Mouse (Mus musculus) ovary, postnatal 14 days (tissue): ENCODE data around the gene Fbxo17.

Source experiments
- DNase-seq: peaks from one replicate; pipeline ENCODE4 v3.0.0; 2022; ENCODE audit warnings: low spot score

Fbxo17 gene

DNA sequence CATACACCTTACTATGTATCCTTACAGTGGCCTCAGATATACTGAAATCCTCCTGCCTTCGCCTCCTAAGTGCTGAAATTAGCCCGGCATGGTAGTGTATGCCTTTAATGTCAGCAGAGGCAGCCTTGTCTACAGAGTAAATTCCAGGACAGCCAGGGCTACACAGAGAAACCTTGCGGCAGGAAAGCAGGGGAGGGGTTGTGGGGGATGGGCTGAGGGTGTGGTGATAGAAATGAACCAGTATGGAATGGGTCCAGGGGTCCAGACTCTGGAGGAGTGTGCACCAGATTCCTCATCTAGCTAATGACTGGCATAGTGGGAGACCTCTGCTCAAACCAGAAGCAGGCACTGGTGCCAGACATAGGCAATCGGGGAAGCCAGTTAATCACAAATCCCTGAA lies 2.6 kb downstream of the Fbxo17 start:
- no peak for DNase-seq

DNA sequence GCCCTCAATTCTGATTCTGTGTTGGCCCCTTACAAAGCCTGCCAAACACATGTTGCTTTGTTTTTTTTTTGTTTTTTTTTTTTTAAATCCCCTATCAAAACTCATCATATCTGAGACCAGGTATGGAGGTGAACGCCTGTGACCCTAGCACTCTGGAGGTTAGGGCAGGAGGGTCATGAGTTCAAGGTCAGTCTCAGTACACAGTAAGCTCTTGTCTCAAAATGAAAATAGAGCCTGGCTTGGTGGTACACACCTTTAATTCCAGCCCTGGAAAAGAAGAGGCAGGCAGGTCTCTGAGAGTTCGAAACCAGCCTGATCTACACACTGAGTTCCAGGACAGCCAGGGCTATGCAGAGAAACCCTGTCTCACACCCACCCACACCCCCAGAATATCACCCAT lies 3.0 kb downstream of the Fbxo17 start:
- no peak for DNase-seq

DNA sequence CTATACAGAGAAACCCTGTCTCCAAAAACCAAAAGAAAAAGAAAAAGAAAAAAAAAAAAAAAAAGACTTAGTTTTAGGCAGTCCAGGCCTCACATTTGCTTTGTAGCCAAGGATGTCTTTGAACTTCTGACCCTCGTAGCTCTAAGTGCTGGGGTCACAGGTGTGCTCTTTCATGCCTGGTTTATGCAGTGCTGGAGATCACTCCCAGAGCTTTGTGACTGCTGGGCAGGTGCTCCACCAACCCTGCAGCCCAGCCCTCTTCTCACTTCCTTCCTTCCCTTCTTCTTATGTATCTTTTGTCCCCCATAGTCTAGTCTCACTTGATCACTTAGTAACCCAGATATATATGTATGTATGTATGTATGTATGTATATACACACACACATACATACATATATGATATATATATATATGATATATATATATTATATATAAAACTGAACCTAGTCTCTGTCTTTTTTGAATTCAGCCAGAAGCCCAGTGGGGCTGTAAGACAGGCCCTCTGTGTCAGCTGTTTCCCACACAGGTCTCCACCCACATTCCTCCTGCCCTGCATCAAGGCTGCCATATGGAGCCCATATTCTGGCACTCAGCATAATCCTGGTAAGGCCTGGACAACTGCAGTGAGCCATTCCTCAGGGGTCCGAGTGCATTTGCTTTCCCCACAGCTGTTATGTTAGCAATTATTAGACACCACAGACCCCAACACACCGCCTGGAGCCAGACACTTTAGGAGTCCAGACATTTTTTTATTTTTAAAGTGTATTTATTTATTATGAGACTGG lies 4.3 kb downstream of the Fbxo17 start:
- no peak for DNase-seq

DNA sequence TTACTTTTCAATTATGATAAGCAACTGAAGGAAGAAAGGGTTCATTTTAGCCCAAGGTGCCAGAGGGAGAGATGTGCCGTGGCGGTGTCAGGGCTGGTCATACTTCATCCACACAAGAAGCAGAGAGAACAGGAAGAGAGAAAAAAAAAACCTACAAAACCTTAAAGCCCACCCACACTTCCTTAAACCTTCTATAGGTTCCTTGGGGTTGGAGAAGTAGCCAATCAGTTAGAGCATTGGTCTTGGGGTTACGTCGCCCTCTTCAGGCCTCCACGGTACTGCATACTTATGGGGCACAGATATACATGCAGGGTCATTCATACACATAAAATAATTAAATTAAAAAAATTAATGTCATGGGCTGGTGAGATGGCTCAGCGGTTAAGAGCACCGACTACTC lies 5.5 kb downstream of the Fbxo17 start:
- DNase-seq, result no peak

DNA sequence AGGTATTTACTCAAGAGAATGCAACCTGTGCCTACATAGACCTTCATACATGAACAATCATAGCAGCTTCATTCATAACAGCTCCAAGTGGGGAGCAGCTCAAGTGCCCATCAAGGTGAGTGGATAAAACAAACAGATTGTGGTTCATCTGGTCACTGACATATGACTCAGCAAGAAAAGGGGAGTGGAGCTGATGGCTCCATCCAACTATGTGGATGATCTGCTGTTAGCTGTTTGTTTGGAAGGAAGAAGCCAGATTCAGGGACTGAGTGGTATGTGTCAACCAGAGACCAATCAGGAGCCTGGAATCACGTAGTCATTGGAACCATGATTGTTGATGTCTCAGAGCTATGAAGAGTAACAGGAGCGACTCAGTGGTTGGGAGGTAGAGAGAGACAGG lies 8.0 kb downstream of the Fbxo17 start:
- no peak for DNase-seq

DNA sequence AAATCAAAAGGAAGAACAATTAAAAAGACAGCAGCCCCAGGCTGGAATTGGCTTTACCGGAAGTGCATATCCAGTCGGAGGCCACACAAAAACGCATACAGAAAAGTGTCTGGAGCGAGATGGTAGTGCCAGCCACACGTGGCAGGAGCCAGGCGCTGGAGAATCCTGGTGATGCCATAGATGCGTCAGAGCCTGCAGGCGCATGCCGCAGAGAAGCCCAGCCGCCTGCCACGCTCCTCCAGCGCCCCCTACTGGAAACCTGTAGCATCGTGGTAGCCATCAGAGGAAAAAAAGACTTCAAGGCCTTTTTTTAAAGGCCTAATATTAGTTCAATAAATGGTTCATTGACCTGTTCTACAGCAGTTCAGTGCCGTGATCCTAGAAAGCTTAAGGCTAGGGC lies 10.0 kb downstream of the Fbxo17 start:
- peak; percentile 64 for DNase-seq

DNA sequence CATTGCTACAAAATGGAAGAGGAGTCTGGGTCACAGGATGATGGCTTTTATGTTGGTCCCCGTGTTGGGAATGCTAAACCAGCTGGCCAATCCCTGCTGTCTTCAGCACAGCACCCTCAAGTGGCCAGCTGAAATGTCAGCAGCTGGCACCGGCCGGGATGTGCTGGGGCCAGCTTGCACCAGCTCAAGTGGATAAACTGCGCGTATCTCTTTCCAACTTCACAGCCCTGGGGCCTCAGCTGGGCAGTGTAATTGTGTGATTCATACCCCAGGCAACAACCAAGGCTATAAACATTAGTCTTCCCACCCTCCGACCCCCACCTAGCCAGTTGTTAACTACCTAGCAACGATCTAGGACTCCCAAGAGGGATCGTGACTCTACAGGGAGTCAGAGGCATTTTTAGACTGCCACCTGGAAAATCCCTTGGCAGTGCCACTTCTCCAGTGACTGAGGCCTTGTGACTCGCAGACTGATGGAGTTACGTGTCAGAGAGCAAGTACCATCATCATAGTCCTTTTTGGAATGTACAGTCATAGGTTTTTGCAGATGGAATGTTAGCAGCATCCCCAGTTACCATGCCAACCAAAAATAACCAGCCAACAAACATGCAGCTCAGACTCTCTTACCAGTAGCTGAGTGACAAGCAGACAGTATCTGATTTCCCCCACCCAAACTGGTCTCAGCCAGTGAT lies 11.2 kb downstream of the Fbxo17 start:
- no peak for DNase-seq

DNA sequence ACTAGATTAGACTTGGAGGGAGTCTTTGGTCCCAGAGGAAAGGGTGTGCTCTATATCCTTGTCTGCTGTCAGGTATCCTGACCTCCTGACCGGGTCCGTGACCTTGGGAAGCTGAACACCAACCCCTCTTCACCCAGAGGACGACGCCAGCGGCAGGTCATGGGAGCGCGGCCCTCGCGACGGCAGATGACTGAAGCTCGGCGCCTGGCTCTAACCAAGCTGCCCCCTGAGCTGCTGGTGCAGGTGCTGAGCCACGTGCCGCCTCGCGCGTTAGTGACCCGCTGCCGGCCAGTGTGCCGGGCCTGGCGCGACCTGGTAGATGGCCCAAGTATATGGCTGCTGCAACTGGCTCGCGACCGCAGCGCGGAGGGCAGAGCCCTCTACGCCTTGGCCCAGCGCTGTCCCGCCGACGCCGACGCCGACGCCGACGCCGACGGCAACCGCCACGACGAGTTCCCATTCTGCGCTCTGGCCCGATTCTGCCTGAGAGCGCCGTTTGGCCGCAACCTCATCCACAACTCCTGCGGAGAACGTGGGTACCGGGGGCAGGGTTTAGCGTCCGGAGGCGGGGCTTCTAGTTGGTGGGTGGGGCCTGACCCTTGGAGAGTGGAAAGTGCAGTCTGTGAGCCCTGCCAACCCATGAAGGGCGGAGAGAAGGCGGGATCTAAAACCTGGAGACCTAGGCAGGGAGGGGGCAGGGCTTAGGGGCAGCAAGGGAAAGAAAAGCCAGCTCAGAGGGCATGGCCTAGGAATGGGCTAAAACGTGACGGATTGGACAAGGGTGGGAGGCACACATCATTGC lies 15.9 kb downstream of the Fbxo17 start:
- DNase-seq, result peak; percentile 46

DNA sequence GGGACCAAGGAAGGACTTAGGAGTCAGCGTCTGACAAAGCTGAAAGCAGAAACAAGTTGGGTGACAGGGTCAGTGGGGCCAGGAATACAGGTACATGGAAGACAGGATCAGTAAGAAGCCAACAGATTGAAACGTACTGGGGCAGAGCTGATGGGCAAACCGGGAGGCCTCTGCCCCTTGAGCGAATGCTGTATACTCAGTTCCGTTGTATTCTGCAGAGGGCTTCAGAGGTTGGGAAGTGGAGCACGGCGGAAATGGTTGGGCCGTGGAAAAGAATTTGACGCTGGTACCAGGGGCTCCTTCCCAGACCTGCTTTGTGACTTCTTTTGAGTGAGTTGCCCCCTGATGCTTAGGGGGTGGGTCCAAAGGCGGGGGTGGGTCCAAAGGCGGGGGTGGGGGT lies 16.6 kb downstream of the Fbxo17 start:
- no peak for DNase-seq

DNA sequence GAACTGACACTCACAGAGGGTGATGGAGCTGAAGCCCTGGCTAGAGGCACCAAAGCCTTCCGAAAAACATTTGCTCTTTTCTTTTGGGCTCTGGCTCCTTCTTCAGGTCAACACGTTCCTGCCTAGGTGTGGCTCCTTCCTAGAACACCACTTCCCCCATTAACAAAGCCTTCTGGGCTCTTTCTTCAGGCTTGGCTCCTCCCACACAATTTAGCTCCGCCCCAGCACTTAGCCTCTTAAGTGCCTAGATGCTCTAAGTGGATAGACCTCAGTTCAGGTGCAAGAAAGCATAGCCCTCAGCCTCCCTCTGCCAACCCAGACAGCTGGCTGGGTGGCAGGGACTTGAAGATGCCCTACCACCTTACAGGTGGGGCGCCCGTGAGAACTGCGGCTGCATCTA lies 19.1 kb downstream of the Fbxo17 start:
- DNase-seq, result no peak

DNA sequence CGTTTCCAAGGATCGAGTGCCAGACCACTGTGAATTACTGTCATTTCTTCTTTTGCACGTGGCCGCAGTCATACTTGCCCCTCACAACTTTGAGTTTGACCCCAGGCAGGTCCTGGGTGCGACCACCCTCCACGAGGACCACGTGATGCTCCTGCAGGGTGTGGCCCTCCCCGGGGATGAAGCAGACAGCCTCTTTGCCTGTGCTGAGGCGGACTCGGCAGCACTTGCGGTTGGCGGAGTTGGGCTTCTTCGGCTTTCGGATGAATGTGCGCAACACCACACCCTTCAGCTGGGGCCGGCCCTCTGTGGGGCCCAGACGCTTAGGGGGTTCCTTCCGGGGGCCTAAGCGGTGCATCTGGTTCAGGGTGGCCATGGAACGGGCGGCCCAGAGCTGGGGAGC lies 23.2 kb downstream of the Fbxo17 start:
- no peak for DNase-seq

DNA sequence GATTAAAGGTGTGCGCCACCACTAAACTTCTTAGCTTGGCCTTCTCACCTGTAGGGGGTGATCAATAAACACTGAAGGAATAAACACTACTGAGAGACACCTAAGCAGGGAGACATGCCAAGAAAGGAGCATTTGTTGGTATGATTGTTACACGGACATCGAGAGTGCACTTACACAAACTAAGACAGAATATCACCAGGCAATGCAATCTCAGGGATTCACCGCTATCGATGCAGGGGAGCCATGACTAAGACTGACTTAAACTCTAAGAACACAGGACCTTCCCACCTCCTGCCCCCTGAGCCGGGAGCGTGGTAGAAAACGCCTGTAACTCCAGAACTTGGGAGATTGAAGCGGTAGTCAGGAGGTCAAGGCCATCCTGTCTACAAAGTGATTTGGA lies 24.3 kb downstream of the Fbxo17 start:
- DNase-seq, result no peak

DNA sequence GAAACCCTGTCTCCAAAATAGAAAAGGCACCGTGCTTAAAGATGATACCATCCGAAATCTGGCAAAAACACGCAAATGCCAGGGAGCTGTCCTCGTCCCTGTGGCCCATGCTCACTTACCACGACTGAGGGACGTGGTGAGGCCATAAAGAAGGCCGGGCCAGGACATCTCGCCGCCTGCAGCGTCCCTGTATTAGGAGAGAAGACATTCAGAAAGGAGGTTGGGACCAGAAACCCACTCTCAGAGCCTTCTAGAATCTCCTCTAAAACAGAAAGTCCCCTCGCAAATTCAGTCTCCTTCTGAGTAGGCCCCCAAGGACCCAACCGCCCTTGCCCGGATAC lies 24.7 kb downstream of the Fbxo17 start:
- DNase-seq, result no peak

DNA sequence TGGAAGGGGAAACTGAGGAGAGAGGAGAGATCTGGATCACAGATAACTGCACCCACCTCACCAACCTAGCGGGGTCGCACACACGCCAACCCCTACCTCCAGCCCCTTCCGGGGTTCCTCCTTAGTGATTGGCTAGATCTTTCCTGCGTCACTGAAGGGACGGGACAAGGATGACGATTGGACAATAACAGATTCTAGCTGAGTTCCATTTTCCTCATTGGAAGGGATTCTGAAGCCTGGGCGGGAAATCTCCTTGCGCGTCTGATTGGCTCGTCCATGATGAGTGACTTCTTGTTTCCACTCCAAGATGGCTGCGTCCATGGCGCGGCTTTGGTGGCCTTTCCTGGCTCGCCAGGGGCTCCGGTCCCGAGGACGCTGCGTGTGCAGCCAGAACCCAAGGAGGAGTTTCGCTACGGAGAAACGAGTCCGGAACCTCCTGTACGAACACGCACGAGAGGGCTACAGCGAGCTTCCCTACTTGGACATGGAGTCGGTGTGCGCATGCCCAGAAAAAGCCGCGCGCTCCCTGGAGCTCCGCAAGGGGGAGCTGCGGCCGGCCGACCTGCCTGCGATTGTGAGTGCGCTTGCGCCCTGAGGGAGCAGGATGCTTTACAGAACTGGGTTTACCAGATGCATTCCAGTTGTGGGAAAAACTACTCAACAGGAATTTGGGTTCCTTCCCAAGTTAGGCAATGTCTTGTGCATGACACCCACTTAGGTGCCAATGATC lies 25.3 kb downstream of the Fbxo17 start, which contains the start of the genes Mrps12 and Sars2:
Gene Mrps12, minus strand, starts transcription at position 112 of the 730 bp plus-strand sequence.
Gene Sars2, plus strand, starts transcription at position 284 of the 730 bp plus-strand sequence.
- DNase-seq, result peak; percentile 93

DNA sequence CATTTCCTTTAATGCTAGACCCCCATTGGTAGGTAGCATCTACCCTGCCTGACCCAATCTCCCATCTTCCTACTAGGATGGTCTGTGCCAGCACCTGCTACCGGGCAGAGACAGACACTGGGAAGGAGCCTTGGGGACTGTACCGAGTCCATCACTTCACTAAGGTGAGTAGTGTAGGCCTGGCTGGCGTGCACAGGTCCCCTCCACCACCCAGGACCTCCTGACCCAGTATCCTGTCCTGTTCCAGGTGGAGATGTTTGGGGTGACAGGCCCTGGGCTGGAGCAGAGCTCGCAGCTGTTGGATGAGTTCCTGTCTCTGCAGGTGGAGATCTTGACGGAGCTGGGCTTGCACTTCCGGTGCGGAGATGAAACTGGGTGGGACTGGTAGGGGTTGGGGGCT lies 33.3 kb downstream of the Fbxo17 start:
- DNase-seq, result no peak

DNA sequence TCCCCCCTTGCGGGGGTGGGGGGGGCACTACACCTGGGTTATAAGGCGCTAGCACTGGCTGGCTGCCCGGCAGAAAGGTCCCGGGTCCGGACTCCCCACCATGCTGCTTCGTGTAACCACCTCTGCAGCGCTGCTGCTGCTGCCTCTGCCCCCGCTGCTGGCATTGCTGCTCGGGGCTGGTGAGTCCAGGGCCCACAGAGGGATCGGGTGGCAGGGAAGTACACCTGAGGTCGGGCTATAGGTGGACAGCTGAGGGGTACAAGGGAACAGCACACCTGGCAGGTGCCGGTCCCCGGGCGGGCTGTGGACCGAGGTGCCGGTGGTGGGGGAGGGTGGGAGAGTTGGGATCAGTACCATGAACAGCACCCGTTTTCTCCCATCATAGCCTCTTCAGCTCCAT lies 39.5 kb downstream of the Fbxo17 start, which contains the start of gene Ccer2:
Gene Ccer2, plus strand, starts transcription at position 96 of the 400 bp plus-strand sequence.
- DNase-seq, result no peak

DNA sequence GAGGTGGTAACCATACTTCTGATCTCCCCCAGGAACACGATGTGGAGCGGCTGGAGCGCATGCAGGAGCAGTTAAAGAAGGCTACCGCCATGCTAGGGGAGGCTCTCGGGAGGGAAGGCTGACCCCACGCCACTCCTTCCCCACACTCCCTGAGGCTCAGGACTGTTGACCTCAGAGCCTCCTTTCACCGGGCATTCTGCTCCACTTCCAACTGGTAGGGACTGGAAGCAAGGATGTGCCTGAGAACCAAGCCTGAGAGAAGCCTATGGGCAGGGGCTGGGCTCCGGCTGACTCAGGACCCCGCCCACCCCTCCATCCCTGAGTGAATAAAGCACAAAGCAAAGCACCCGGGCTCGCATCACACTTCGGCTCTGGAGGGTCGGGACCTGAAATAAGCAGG lies 42.0 kb downstream of the Fbxo17 start:
- no peak for DNase-seq

DNA sequence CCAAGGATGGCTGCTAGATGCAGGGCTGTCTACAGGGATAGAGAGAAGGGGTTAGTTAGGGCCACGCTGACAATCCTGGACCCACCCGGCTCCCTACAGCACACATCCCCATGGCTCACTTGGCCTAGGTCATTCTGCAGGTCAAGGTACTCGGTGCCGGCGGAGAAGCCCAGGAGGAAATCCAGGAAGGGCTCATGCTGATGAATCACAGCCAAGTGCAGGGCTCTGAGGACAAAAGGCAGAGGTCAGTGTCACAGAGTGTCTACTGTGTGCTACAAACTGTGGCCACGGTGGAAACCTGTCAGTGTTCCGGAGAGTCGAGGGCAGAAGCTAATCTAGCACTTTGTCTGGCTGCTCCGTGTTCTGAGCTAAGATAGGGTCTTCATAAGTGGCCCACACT lies 45.3 kb downstream of the Fbxo17 start:
- DNase-seq, result no peak

DNA sequence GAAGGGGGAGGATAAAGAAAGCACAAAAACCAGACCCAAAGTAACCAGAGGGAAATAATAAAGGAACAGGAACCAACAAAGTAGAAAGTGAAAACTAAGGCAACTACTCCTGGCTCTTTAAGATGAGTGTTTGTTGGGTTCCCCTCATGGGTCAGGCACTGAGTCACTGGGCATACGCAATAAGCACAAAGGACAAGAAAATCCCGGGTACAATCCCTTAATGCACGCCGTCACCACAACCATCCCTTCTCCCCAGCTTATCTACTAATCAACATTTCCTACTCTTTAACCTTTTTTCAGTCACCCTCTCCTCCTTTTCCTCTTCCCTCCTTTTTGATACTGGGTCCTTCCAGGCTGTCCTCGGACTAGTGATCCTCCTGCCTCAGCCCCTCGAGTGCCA lies 48.6 kb downstream of the Fbxo17 start:
- DNase-seq, result no peak

DNA sequence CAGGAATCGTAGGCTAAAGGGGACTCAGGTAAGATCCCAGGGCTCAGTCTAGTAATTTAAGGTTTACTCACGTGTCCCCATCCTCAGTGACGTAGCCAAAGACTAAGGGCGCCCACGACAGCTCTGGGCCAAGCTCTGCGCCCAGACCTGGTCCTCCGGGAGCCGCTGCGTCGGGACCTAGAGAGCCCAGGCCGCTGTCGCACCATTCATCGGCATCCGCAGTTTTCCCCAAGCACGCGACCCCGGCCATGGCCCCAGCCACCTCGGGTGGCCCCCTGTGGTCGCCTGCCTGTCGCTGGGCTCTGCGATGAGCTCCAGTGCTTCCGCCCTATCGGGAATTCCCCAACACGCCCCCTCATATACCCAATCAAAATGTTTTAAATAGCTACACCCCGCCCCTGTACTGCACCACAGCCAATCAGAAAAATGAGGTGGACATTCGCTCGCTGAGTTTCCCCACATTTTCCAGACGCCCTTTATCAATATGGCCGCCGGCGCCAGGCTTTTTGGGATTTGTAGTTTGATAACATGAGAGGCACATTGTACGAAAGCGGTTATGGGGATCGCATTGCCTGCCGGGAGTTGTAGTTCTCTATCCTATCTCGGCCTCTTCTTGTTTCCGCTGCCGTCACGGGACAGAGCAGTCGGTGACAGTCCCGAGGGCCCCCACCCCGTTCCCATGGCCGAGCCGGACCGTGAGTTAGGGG lies 49.7 kb downstream of the Fbxo17 start, which contains the start of gene Sirt2:
Gene Sirt2, plus strand, starts transcription at position 563 of the 707 bp plus-strand sequence.
- DNase-seq, result peak; percentile 90

DNA sequence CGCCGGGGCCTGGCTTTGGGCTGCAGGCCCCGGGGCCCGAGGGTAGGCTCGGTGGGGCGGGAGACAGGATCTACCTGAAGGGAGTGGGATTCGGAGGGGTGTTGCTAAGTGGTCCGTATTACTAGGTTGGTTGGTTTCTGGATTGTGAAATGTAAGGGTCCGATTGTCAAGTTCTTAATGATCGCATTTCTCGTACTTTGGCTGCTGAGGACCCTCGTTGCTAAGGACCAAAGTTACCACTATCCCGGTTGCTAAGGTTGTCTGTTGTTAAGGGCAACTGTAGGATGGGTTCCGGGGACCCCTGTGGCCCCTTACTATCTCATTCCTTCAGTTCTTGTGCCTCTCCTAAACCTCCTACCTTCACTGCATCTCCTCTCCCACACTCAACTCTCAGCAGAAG lies 50.3 kb downstream of the Fbxo17 start:
- no peak for DNase-seq
